Mouse (Mus musculus) E14TG2a.4 (cell line): ENCODE measurements at regions not wholly inside any gene's neighbourhood (a gene's known extent, or its start where the extent isn't known, plus 50 kb on each side); places are given as distances from the start of the nearest gene placed in this dataset.

Source experiments
- CTCF ChIP-seq: conservative IDR thresholded peaks from 2 replicates; pipeline ENCODE4 v1.5.1; 2014; ENCODE audit warnings: low read length
- NANOG ChIP-seq: IDR thresholded peaks from 2 replicates; pipeline ENCODE4 v1.6.1; 2014; ENCODE audit warnings: borderline replicate concordance, low read length, mixed read lengths
- POU5F1 ChIP-seq: IDR thresholded peaks from 2 replicates; pipeline ENCODE4 v1.6.1; 2014; ENCODE audit warnings: low read length, borderline replicate concordance

DNA sequence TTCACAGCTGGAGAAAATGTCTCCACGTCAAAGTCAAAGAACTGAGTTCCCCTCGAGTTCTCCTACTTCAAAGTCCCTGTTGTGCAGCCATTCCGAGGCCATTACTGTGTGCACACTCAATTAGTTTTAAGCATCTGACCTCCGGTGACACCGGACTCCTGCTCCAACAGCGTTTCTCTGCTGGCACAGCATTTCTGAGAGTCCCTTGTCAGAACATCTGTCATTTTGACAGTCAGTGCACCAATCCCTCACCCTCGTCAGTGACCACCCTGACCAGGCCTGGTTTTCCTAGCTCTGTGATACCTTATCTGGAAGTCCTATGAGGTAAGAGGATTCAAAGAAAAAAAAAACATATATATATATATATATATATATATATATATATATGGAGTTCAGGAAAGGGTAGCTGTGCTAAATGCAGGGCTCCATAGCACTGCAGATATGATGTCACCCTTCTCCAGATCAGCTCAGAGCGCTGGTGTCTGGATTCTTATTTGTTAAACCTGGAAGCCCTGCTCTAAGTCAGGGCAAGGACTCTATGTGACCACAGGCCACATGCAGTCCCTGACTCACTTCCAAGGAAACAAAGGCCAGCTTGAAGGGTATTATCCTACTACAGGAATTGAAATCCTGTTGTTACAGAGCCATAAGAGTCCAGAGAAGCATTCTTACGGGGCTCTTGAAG lies 63.1 kb upstream of the Krtap11-1 start:
- no peak for TF ChIP-seq CTCF
- TF ChIP-seq NANOG = no peak
- no peak for TF ChIP-seq POU5F1
